In the genomic region with DNA sequence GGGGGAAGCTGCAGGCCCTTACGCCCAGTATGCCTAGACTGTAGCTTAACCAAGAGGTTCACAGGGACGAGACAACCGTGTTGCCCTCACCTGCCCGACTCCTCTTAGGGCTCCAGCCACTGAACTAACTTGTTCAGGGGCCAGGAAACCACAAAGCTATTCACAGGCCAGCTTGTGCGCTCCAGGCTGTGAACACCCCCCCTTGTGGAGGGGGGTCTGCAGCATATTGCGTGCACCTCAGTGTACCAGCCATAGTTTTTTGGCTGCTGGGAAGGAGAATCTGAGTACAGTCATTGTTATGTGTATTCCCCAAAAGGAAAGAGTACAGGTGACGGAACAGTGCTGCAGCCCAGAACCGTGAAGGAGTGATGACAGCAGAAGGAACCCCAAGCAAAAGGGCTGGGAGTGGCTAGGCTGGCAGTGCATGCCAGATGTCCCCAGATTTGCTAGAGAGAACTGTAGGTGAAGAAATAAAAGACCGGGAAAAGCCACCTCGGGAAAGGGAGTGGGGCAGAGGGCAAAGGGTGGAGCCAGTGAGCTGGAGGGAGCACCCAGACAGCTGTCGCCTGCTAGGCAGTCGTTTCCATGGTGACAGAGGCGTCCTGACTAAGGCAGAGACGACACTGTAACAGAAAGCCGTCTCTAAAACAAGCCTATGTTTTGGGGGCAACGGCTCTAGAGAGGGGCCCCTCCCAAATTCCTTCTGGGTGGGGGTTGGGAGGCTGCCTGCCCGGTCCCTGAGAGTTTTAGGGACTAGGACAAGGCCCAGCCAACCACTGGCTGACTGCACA, we compare ENCODE assay signal across 9 mouse cellular contexts. TPM values are rescaled to one million over a fixed set of nuclear protein-coding genes. Genes with fewer than 3 reads are reported as not detected.
DNase-seq lines count a peak whose midpoint lies in the region; ATAC-seq and TF ChIP-seq lines count a peak whose summit lies in the region.
"Had no signal": no experiment of that assay in that cellular context is flagged by ENCODE, and none has a peak within 500 bp of the region (broad histone marks: within the 10 kb centered on the region; RNA-seq: fewer than 3 reads in every experiment).

No protein-coding gene starts in this region.

- TF ChIP-seq CTCF in kidney, adult 2 months (conservative IDR thresholded peaks at IDR 0.05; ENCODE audit: insufficient read depth, insufficient read length, low read depth, low read length) = no peak

- no peak for ATAC-seq in cerebellum, adult (ENCODE audit: insufficient number of reproducible peaks, low FRiP score, low TSS enrichment)

- DNase-seq in MN1 (ENCODE audit: low spot score) = peak; percentile 70
- DNase-seq in brain, adult 2 months (ENCODE audit: low read depth, low spot score) = peak; percentile 76
- peak; percentile 71 to 85 for DNase-seq in heart, adult 18-20 months
- DNase-seq in kidney, adult 2 months = peak; percentile 64
- peak; percentile 89 for DNase-seq in lung, postnatal 10 days
- DNase-seq in thymus, postnatal 10 days (ENCODE audit: low spot score in 2 of 2) = peak; percentile 13 to 28
- DNase-seq in cerebellum, adult 9-10 months = no peak
- DNase-seq: liver, embryonic 13.5 days had no signal

- no peak overlapping the region for H3K4me3 ChIP-seq in kidney, adult 2 months (ENCODE audit: insufficient read depth, low read depth, low read length)
- H3K4me3 ChIP-seq: liver, embryonic 13.5 days had no signal

- H3K27me3 ChIP-seq in kidney, adult 2 months (replicated peaks; ENCODE audit: control insufficient read depth, insufficient read depth, low read length) = no peaks in the 10 kb centered on the region

- no peak overlapping the region for H3K27ac ChIP-seq in kidney, adult 2 months (ENCODE audit: insufficient read depth, low read depth, low read length)
- H3K27ac ChIP-seq: liver, embryonic 13.5 days had no signal

- no peak for TF ChIP-seq POLR2A in kidney, adult 2 months (IDR thresholded peaks at IDR 0.05; ENCODE audit: low read depth, low read length)

- 50% methylated on average over 17 of the region's 17 CpGs for WGBS in kidney, adult 2 months

- no peaks in the 10 kb centered on the region for H3K36me3 ChIP-seq in kidney, adult 2 months (ENCODE audit: control insufficient read depth, insufficient read depth, low read length)
- H3K36me3 ChIP-seq: liver, embryonic 13.5 days had no signal

- H3K4me1 ChIP-seq in kidney, adult 2 months (ENCODE audit: control insufficient read depth, insufficient read depth, low read length) = peaks cover 3% of the 10 kb centered on the region; the same call in 1 of the 2 replicates

RNA-seq across cellular contexts. Expression of gene Tppp3, which starts 2.7 kb away (rescaled TPM):
- total RNA-seq in heart, adult 18-20 months (2021) = 10 to 100 TPM; 38.0 to 41.4 TPM
- polyA plus RNA-seq in kidney, adult 2 months (2012; rRNA removed) = 11.9 and 19.3 TPM in 2 replicates

RNA-seq across cellular contexts. Expression of gene Zdhhc1, which starts 22.7 kb away (rescaled TPM):
- total RNA-seq in heart, adult 18-20 months (2021) = 10 to 100 TPM; 12.5 to 14.2 TPM
- polyA plus RNA-seq in kidney, adult 2 months (2012; rRNA removed) = 47.6 and 57.7 TPM in 2 replicates

RNA-seq across cellular contexts. Expression of gene Hsd11b2, which starts 44.5 kb away (rescaled TPM):
- under 1 TPM; 0.21 to 0.22 TPM for total RNA-seq in heart, adult 18-20 months (2021)
- polyA plus RNA-seq in kidney, adult 2 months (2012; rRNA removed) = 310 and 336 TPM in 2 replicates
